Mouse (Mus musculus) neural tube, embryonic 11.5 days (tissue): ENCODE measurements around the gene Csmd2. TPM values are rescaled to one million over a fixed set of nuclear protein-coding genes. Genes with fewer than 3 reads are reported as not detected.
A peak's percentile ranks its signal among the peaks of the same experiment; 100 is the strongest.
"Not testable (repeated sequence)": the region's sequence is repeated elsewhere in the genome, so short reads cannot be mapped to it uniquely, and the experiment has no call there.

Experiments
- ATAC-seq: fragments of 200-750 bp; cut with Nextera tagmentation; 2 replicates; pipeline ENCODE4 v1.8.0; 2017; ENCODE audit warnings: moderate number of reproducible peaks, mild to moderate bottlenecking, moderate TSS enrichment, moderate library complexity; ENCODE audit not compliant: insufficient read depth, low FRiP score, low TSS enrichment
- DNase-seq: peaks from one replicate; pipeline ENCODE4 v3.0.0-alpha.2; 2015; ENCODE audit warnings: low spot score
- H3K27ac ChIP-seq: fragments of 300-500 bp; sonication (generic); 2 replicates; pipeline ENCODE4 v1.5.1; 2014; ENCODE audit warnings: low read depth, mild to moderate bottlenecking, low read length
- H3K27me3 ChIP-seq: fragments of 300-500 bp; sonication (generic); 2 replicates; pipeline ENCODE4 v1.6.1; 2014; ENCODE audit warnings: mild to moderate bottlenecking, low read length, mixed read lengths; ENCODE audit not compliant: control insufficient read depth, insufficient read depth
- H3K36me3 ChIP-seq: fragments of 300-500 bp; sonication (generic); 2 replicates; pipeline ENCODE4 v1.6.1; 2014; ENCODE audit warnings: mild to moderate bottlenecking, low read length, moderate library complexity, mixed read lengths; ENCODE audit not compliant: control insufficient read depth, insufficient read depth
- H3K4me1 ChIP-seq: fragments of 300-500 bp; sonication (generic); 2 replicates; pipeline ENCODE4 v1.6.1; 2014; ENCODE audit warnings: low read length, mixed read lengths; ENCODE audit not compliant: control insufficient read depth, insufficient read depth
- H3K4me2 ChIP-seq: fragments of 300-500 bp; sonication (generic); 2 replicates; pipeline ENCODE4 v1.6.1; 2014; ENCODE audit warnings: low read depth, mild to moderate bottlenecking, moderate library complexity
- H3K4me3 ChIP-seq: fragments of 300-500 bp; sonication (generic); 2 replicates; pipeline ENCODE4 v1.5.1; 2014; ENCODE audit warnings: low read depth, low read length
- H3K9ac ChIP-seq: fragments of 300-500 bp; sonication (generic); 2 replicates; pipeline ENCODE4 v1.6.1; 2014; ENCODE audit warnings: mild to moderate bottlenecking, low read length
- H3K9me3 ChIP-seq: fragments of 300-500 bp; sonication (generic); 2 replicates; pipeline ENCODE4 v1.6.1; 2016; ENCODE audit warnings: low read length; ENCODE audit not compliant: control insufficient read depth
- WGBS: fragments of 180-500 bp; shearing (Covaris S2); extraction: QIAGEN DNeasy Blood & Tissue Kit; methylation state at CpG from one replicate; pipeline ENCODE4 v1.1.7; 2014; 5-methylcytosine and 5-hydroxymethylcytosine counted together
- polyA plus RNA-seq: library from polyadenylated mRNA; unstranded; fragments of >200 nt; fragmentation: Nextera tagmentation; extraction: Ambion mirVana; gene quantifications from 2 replicates; pipeline ENCODE4 v1.2.1, GENCODE M21; 2014

Gene Csmd2
- polyA plus RNA-seq, 1 experiment from 2014 or later, result 1.4 TPM

GRCm38 (mm10) chr4:128597801-128598560 is 610.3 kb downstream of the Csmd2 start:
- ATAC-seq, result no peak
- Histone ChIP-seq H3K27me3 (no peaks in the 10 kb centered on the region), H3K4me3 (no peak overlapping the region), H3K9ac (no peak overlapping the region), H3K36me3 (peaks cover 4% of the 10 kb centered on the region; the same call in 1 of the 2 replicates), H3K9me3 (no peaks in the 10 kb centered on the region), H3K27ac (no peak overlapping the region), H3K4me1 (no peaks in the 10 kb centered on the region), H3K4me2 (no peak overlapping the region)
- no peak for DNase-seq
- WGBS, result 75% methylated on average over 12 of the region's 12 CpGs

DNA sequence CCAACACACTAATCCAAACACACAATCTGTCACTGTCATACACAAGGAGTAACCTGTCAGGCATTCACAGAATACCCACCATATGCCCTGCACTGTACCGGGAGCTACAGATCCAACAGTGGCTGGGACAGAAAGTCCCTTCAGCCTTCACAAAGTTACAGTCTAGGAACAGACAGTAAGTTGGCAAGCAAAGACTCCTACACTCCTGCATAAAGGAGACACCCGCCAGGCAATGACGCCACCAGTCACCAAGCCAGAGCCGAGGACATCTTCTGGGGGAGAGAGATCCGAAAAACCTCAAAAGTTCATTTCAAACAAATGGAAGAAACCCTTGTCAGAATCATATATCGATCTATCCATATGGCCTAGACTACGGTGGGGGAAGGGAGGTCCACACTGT is 618.9 kb downstream of the Csmd2 start:
- WGBS, result 94% methylated on average over 7 of the region's 7 CpGs
- ATAC-seq, result no peak

GRCm38 (mm10) chr4:128607661-128608060 is 620.0 kb downstream of the Csmd2 start:
- WGBS, result 91% methylated on average over 11 of the region's 11 CpGs
- Histone ChIP-seq H3K4me1 (no peaks in the 10 kb centered on the region), H3K27ac (no peak overlapping the region), H3K36me3 (peaks cover 4% of the 10 kb centered on the region; the same call in 1 of the 2 replicates), H3K9me3 (no peaks in the 10 kb centered on the region), H3K9ac (no peak overlapping the region), H3K4me2 (no peak overlapping the region), H3K27me3 (no peaks in the 10 kb centered on the region), H3K4me3 (no peak overlapping the region)
- DNase-seq, result no peak
- ATAC-seq, result no peak

More for the DNA sequence above, 618.9 kb downstream of the Csmd2 start:
- Histone ChIP-seq H3K9ac (no peak overlapping the region), H3K36me3 (peaks cover 4% of the 10 kb centered on the region; the same call in 1 of the 2 replicates), H3K27ac (no peak overlapping the region), H3K4me2 (no peak overlapping the region), H3K4me3 (no peak overlapping the region), H3K27me3 (no peaks in the 10 kb centered on the region), H3K9me3 (no peaks in the 10 kb centered on the region), H3K4me1 (no peaks in the 10 kb centered on the region)
- no peak for DNase-seq

- H3K9me3 ChIP-seq, result no peaks in the 10 kb centered on the region
- 16% methylated on average over 21 of the region's 27 CpGs for WGBS
- H3K9ac ChIP-seq, result peak overlapping the region; percentile 55
- no peaks in the 10 kb centered on the region for H3K4me1 ChIP-seq
- ATAC-seq, result no peak
- no peaks in the 10 kb centered on the region for H3K27me3 ChIP-seq
- no peaks in the 10 kb centered on the region for H3K36me3 ChIP-seq
- peak overlapping the region; percentile 61 for H3K4me2 ChIP-seq
- 0 out of 2 replicates have a peak overlapping the region, but pooled peaks have one; percentile 10 for H3K27ac ChIP-seq
- peak overlapping the region; percentile 58 for H3K4me3 ChIP-seq
- DNase-seq, result no peak
Measured at GRCm38 (mm10) chr4:128609276-128609924, 621.7 kb downstream of the Csmd2 start.

DNA sequence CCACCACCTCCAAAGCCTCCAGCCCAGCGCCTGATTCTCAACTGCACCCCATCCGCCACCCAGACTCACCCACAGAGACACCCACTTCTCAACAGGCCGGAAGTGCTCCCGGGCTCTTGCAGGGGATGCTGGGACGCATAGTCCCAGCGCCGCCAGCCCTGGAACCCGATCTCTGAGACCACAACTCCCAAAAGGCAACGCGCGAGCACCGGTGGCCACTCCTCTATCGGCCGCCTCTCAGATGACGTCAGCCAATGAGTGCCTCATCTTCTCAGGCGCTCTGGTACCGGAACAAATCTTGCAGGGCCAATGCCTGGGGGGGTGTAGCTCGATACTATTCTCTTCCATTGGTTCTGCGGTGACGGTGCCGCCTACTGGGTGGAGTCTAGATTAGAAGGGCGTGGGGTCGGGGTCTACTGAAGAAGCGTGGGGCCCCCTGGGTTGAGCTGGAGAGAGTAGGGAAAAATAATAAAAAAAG is 622.3 kb downstream of the Csmd2 start, which contains the start of gene Zscan20:
TSS of gene Zscan20 (minus strand) at position 174 of the 478 bp plus-strand sequence.
- under 1% methylated on average over 24 of the region's 24 CpGs for WGBS
- Histone ChIP-seq H3K4me3 (peak within 1 kb of the TSS; percentile 58), H3K36me3 (no peaks in the 10 kb centered on the region), H3K27me3 (no peaks in the 10 kb centered on the region), H3K4me2 (peak within 1 kb of the TSS; percentile 61), H3K4me1 (no peaks in the 10 kb centered on the region), H3K9ac (peak within 1 kb of the TSS; percentile 55), H3K27ac (0 out of 2 replicates have a peak within 1 kb of the TSS, but pooled peaks have one; percentile 10), H3K9me3 (no peaks in the 10 kb centered on the region)
- DNase-seq, result peak; percentile 97
- ATAC-seq, result peak; percentile 97

DNA sequence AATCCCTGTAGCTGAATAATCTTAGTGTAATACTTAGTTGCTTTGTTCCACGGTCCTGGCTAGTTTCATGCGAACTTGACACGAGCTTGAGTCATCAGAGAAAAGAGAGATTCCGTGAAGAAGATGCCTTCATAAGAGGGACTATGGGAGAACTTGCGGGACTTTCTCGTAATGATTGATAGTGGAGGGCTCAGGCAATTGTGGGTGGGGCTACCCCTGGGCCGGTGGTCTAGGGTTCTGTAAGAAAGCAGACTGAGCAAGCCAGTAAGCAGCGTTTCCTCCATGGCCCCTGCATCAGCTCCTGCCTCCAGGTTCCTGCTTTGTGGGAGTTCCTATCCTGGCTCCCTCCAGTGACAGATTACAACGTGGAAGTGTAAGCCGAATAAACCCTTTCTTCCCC is 623.0 kb downstream of the Csmd2 start:
- no peak overlapping the region for H3K27ac ChIP-seq
- H3K4me2 ChIP-seq, result peak overlapping the region; percentile 61
- DNase-seq (peak; percentile 20), ATAC-seq (no peak)
- no peaks in the 10 kb centered on the region for H3K4me1 ChIP-seq
- no peaks in the 10 kb centered on the region for H3K27me3 ChIP-seq
- no peak overlapping the region for H3K4me3 ChIP-seq
- H3K9me3 ChIP-seq, result no peaks in the 10 kb centered on the region
- H3K9ac ChIP-seq, result no peak overlapping the region
- WGBS, result 34% methylated on average over 10 of the region's 10 CpGs
- no peaks in the 10 kb centered on the region for H3K36me3 ChIP-seq

- not testable (repeated sequence) for H3K9ac ChIP-seq, ATAC-seq, DNase-seq, H3K4me3 ChIP-seq, H3K9me3 ChIP-seq, H3K27ac ChIP-seq, H3K36me3 ChIP-seq, H3K27me3 ChIP-seq, H3K4me1 ChIP-seq, H3K4me2 ChIP-seq
- WGBS, result 88% methylated on average over 3 of the region's 3 CpGs
Measured at GRCm38 (mm10) chr4:128611726-128612125, 624.1 kb downstream of the Csmd2 start.

DNA sequence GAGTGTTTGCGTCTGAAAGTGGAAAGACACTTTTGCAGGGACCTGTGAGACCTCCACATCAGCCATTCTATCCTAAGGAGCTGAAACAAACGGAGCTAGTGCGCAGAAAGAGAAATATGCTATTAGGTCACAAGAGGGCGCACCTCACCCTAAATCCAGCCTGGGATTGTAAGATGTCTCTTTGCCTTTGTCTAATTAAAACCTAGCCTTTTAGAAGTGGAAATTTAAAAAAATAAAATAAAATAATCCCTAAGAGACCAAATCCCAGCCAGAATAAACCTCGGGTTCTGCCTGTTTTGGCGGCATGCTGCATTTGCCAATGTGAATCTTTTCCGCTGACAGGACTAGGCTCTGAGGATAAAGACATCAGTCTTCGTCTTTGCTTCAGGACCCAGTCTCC is 625.7 kb downstream of the Csmd2 start:
- Histone ChIP-seq H3K27ac (no peak overlapping the region), H3K4me2 (no peak overlapping the region), H3K4me1 (no peaks in the 10 kb centered on the region), H3K9ac (no peak overlapping the region), H3K4me3 (no peak overlapping the region), H3K27me3 (no peaks in the 10 kb centered on the region), H3K36me3 (no peaks in the 10 kb centered on the region), H3K9me3 (no peaks in the 10 kb centered on the region)
- no peak for ATAC-seq
- 23% methylated on average over 8 of the region's 8 CpGs for WGBS
- peak; percentile 76 for DNase-seq
